Mouse (Mus musculus): ENCODE data around the gene Optc.

Gene Optc

GRCm38 (mm10) chr1:133884746-133885145 is 23.1 kb downstream of the Optc start:
- in situ Hi-C loops (cut with MboI; ENCODE audit: low sequenced_read_pairs), result no loop called here

GRCm38 (mm10) chr1:133884090-133884489 is 23.7 kb downstream of the Optc start:
- in situ Hi-C loops (cut with MboI; ENCODE audit: low sequenced_read_pairs), result no loop called here

- in situ Hi-C loops (cut with MboI; ENCODE audit: low sequenced_read_pairs), result no loop called here
Observed at GRCm38 (mm10) chr1:133882283-133883217, 25.2 kb downstream of the Optc start.

- in situ Hi-C loops (cut with MboI; ENCODE audit: low sequenced_read_pairs), result no loop called here
Observed at GRCm38 (mm10) chr1:133881813-133882212, 26.0 kb downstream of the Optc start.

- in situ Hi-C loops (cut with MboI; ENCODE audit: low sequenced_read_pairs), result no loop called here
Observed at GRCm38 (mm10) chr1:133878825-133879423, 28.9 kb downstream of the Optc start.

GRCm38 (mm10) chr1:133876936-133877335 is 30.9 kb downstream of the Optc start:
- in situ Hi-C loops (cut with MboI; ENCODE audit: low sequenced_read_pairs), result no loop called here

- in situ Hi-C loops (cut with MboI; ENCODE audit: low sequenced_read_pairs), result no loop called here
Observed at GRCm38 (mm10) chr1:133873086-133873813, 34.5 kb downstream of the Optc start.

GRCm38 (mm10) chr1:133871241-133871640 is 36.6 kb downstream of the Optc start:
- in situ Hi-C loops (cut with MboI; ENCODE audit: low sequenced_read_pairs), result no loop called here

- in situ Hi-C loops (cut with MboI; ENCODE audit: low sequenced_read_pairs), result no loop called here
Observed at GRCm38 (mm10) chr1:133869221-133869620, 38.6 kb downstream of the Optc start.

GRCm38 (mm10) chr1:133863257-133863997 is 44.4 kb downstream of the Optc start:
- in situ Hi-C loops (cut with MboI; ENCODE audit: low sequenced_read_pairs), result no loop called here

- in situ Hi-C loops (cut with MboI; ENCODE audit: low sequenced_read_pairs), result no loop called here
Observed at GRCm38 (mm10) chr1:133861028-133861427, 46.8 kb downstream of the Optc start.

GRCm38 (mm10) chr1:133859821-133860711 is 47.7 kb downstream of the Optc start:
- in situ Hi-C loops (cut with MboI; ENCODE audit: low sequenced_read_pairs), result no loop called here

- in situ Hi-C loops (cut with MboI; ENCODE audit: low sequenced_read_pairs), result no loop called here
Observed at GRCm38 (mm10) chr1:133859257-133859656, 48.5 kb downstream of the Optc start.

- in situ Hi-C loops (cut with MboI; ENCODE audit: low sequenced_read_pairs), result no loop called here
Observed at GRCm38 (mm10) chr1:133857781-133858180, 50.0 kb downstream of the Optc start.

- in situ Hi-C loops (cut with MboI; ENCODE audit: low sequenced_read_pairs), result no loop called here
Observed at GRCm38 (mm10) chr1:133857171-133857570, 50.6 kb downstream of the Optc start.

GRCm38 (mm10) chr1:133856655-133857054 is 51.1 kb downstream of the Optc start:
- in situ Hi-C loops (cut with MboI; ENCODE audit: low sequenced_read_pairs), result no loop called here

GRCm38 (mm10) chr1:133856133-133856541 is 51.7 kb downstream of the Optc start:
- in situ Hi-C loops (cut with MboI; ENCODE audit: low sequenced_read_pairs), result no loop called here

GRCm38 (mm10) chr1:133855274-133856017 is 52.4 kb downstream of the Optc start:
- in situ Hi-C loops (cut with MboI; ENCODE audit: low sequenced_read_pairs), result no loop called here
